Mouse (Mus musculus) lung, embryonic 15.5 days (tissue): Measurements from ENCODE around the gene Cldn5. TPM values are rescaled to one million over a fixed set of nuclear protein-coding genes. Genes with fewer than 3 reads are reported as not detected.

ENCODE experiments used
- ATAC-seq: fragments of 200-750 bp; cut with Nextera tagmentation; 2 replicates; pipeline ENCODE4 v1.8.0; 2017; ENCODE audit warnings: moderate number of reproducible peaks, borderline replicate concordance; ENCODE audit not compliant: low FRiP score, low TSS enrichment; ENCODE audit errors: extremely low read depth
- H3K27ac ChIP-seq: fragments of 300-500 bp; sonication (generic); 2 replicates; pipeline ENCODE4 v1.5.1; 2015; ENCODE audit warnings: moderate library complexity, mild to moderate bottlenecking, inconsistent platforms
- H3K27me3 ChIP-seq: fragments of 300-500 bp; sonication (generic); 2 replicates; pipeline ENCODE4 v1.6.1; 2015; ENCODE audit warnings: inconsistent platforms
- H3K36me3 ChIP-seq: fragments of 300-500 bp; sonication (generic); 2 replicates; pipeline ENCODE4 v1.6.1; 2015; ENCODE audit warnings: inconsistent platforms
- H3K4me1 ChIP-seq: fragments of 300-500 bp; sonication (generic); 2 replicates; pipeline ENCODE4 v1.6.1; 2015; ENCODE audit warnings: inconsistent platforms
- H3K4me2 ChIP-seq: fragments of 300-500 bp; sonication (generic); 2 replicates; pipeline ENCODE4 v1.6.1; 2015; ENCODE audit warnings: inconsistent platforms, mild to moderate bottlenecking, moderate library complexity
- H3K4me3 ChIP-seq: fragments of 300-500 bp; sonication (generic); 2 replicates; pipeline ENCODE4 v1.5.1; 2015; ENCODE audit warnings: mild to moderate bottlenecking, inconsistent platforms
- H3K9ac ChIP-seq: fragments of 300-500 bp; sonication (generic); 2 replicates; pipeline ENCODE4 v1.6.1; 2015; ENCODE audit warnings: inconsistent platforms
- H3K9me3 ChIP-seq: fragments of 300-500 bp; sonication (generic); 2 replicates; pipeline ENCODE4 v1.6.1; 2016; ENCODE audit warnings: inconsistent platforms
- WGBS: fragments of 180-500 bp; shearing (Covaris S2); methylation state at CpG from one replicate; pipeline ENCODE4 v1.1.7; 2015; 5-methylcytosine and 5-hydroxymethylcytosine counted together
- polyA plus RNA-seq: library from polyadenylated mRNA; unstranded; fragments of >200 nt; fragmentation: Nextera tagmentation; extraction: Ambion mirVana; gene quantifications from 2 replicates; pipeline ENCODE4 v1.2.1, GENCODE M21; 2015

Gene Cldn5
- polyA plus RNA-seq, 1 experiment from 2014 or later: 117 TPM

GRCm38 (mm10) chr16:18822925-18823324 lies 46.3 kb downstream of the Cldn5 start:
- Histone ChIP-seq H3K4me3 (no peak overlapping the region), H3K27me3 (no peaks in the 10 kb centered on the region), H3K27ac (no peak overlapping the region), H3K4me2 (no peak overlapping the region), H3K9me3 (no peaks in the 10 kb centered on the region), H3K36me3 (peaks cover 97% of the 10 kb centered on the region), H3K9ac (no peak overlapping the region), H3K4me1 (no peaks in the 10 kb centered on the region)
- ATAC-seq: no peak
- 83% methylated on average over 4 of the region's 4 CpGs for WGBS

Other genes with a start within 250 kb of the Cldn5 start
- gene Tbx1, start 186.2 kb upstream of the Cldn5 start, polyA plus RNA-seq: 10.9 and 13.1 TPM in 2 replicates
- gene Gp1bb, start 154.4 kb upstream of the Cldn5 start, polyA plus RNA-seq: 2.8 and 4.3 TPM in 2 replicates
- gene Gm49601, start 150.4 kb upstream of the Cldn5 start, polyA plus RNA-seq: 3.2 and 4.0 TPM in 2 replicates
- gene Sept5, start 146.9 kb upstream of the Cldn5 start, polyA plus RNA-seq: 20.2 and 20.9 TPM in 2 replicates
- 92.2 and 94.1 TPM in 2 replicates for gene Ufd1, start 34.9 kb downstream of the Cldn5 start, polyA plus RNA-seq
- 56.5 and 59.3 TPM in 2 replicates for gene Cdc45, start 35.1 kb downstream of the Cldn5 start, polyA plus RNA-seq
- gene 2510002D24Rik, start 59.7 kb downstream of the Cldn5 start, polyA plus RNA-seq: 34.7 and 38.7 TPM in 2 replicates
- not detected in 2 replicates for gene Gm28539, start 59.7 kb downstream of the Cldn5 start, polyA plus RNA-seq
- 82.9 and 87.9 TPM in 2 replicates for gene Mrpl40, start 100.0 kb downstream of the Cldn5 start, polyA plus RNA-seq
- gene Hira, start 100.2 kb downstream of the Cldn5 start, polyA plus RNA-seq: 13.1 TPM in 2 replicates